14 mouse cellular contexts compared by ENCODE assay signal in genomic region chr11:55608524-55608920, GRCm38 (mm10). TPM values are rescaled to one million over a fixed set of nuclear protein-coding genes. Genes with fewer than 3 reads are reported as not detected.
DNase-seq lines count a peak whose midpoint lies in the region; ATAC-seq lines count a peak whose summit lies in the region.
"Had no signal": no experiment of that assay in that cellular context is flagged by ENCODE, and none has a peak within 500 bp of the region (broad histone marks: within the 10 kb centered on the region; RNA-seq: fewer than 3 reads in every experiment).

No protein-coding gene starts in this region.

- 2% methylated on average over 12 of the region's 12 CpGs for WGBS in forebrain, embryonic 13.5 days
- WGBS in midbrain, embryonic 12.5 days: 2% methylated on average over 12 of the region's 12 CpGs

- H3K4me3 ChIP-seq in forebrain, embryonic 13.5 days: peak overlapping the region; percentile 41
- peak overlapping the region; percentile 42 for H3K4me3 ChIP-seq in midbrain, embryonic 12.5 days
- H3K4me3 ChIP-seq: heart, embryonic 10.5 days; kidney, embryonic 15.5 days had no signal

- peak; percentile 6 for DNase-seq in right cerebral cortex, adult 18-20 months
- no peak for DNase-seq in right cerebral cortex, postnatal 14 days
- no peak for DNase-seq in gastrocnemius, postnatal 10 days
- no peak for DNase-seq in urinary bladder, postnatal 25 days (ENCODE audit: low spot score)
- DNase-seq in thymus, postnatal 0 days (ENCODE audit: low spot score): no peak
- DNase-seq: lung, postnatal 14 days had no signal

- H3K9me3 ChIP-seq in forebrain, embryonic 13.5 days (replicated peaks): no peaks in the 10 kb centered on the region
- H3K9me3 ChIP-seq in midbrain, embryonic 12.5 days: no peaks in the 10 kb centered on the region
- H3K9me3 ChIP-seq: heart, embryonic 10.5 days; kidney, embryonic 15.5 days had no signal

- no peak overlapping the region for H3K27ac ChIP-seq in forebrain, embryonic 13.5 days
- no peak overlapping the region for H3K27ac ChIP-seq in midbrain, embryonic 12.5 days (replicated peaks)
- H3K27ac ChIP-seq: heart, embryonic 10.5 days; kidney, embryonic 15.5 days had no signal

- no peak overlapping the region for H3K9ac ChIP-seq in forebrain, embryonic 13.5 days
- H3K9ac ChIP-seq in midbrain, embryonic 12.5 days (replicated peaks): 0 out of 2 replicates have a peak overlapping the region, but pooled peaks have one; percentile 16
- H3K9ac ChIP-seq: kidney, embryonic 15.5 days had no signal

- H3K4me2 ChIP-seq in forebrain, embryonic 13.5 days: peak overlapping the region; percentile 67
- peak overlapping the region; percentile 61 for H3K4me2 ChIP-seq in midbrain, embryonic 12.5 days (replicated peaks)

- H3K27me3 ChIP-seq in forebrain, embryonic 13.5 days: peaks cover 63% of the 10 kb centered on the region
- peaks cover 63% of the 10 kb centered on the region for H3K27me3 ChIP-seq in midbrain, embryonic 12.5 days

- H3K36me3 ChIP-seq in forebrain, embryonic 13.5 days (ENCODE audit: poor library complexity, severe bottlenecking): no peaks in the 10 kb centered on the region
- H3K36me3 ChIP-seq in midbrain, embryonic 12.5 days: no peaks in the 10 kb centered on the region
- H3K36me3 ChIP-seq: G1E; heart, embryonic 10.5 days; kidney, embryonic 15.5 days had no signal

- peaks cover 10% of the 10 kb centered on the region; the same call in 1 of the 2 replicates for H3K4me1 ChIP-seq in forebrain, embryonic 13.5 days
- H3K4me1 ChIP-seq in midbrain, embryonic 12.5 days: peaks cover 6% of the 10 kb centered on the region; the same call in 1 of the 2 replicates

- 0 out of 2 replicates have a peak, but pooled peaks have one; percentile 33 for ATAC-seq in forebrain, embryonic 13.5 days
- no peak for ATAC-seq in midbrain, embryonic 12.5 days (ENCODE audit: low FRiP score, low read depth)
- no peak for ATAC-seq in megakaryocyte-erythroid progenitor cell, adult 5-6 weeks (replicated peaks; ENCODE audit: low FRiP score, low TSS enrichment, poor library complexity, severe bottlenecking)

RNA-seq across cellular contexts. Expression of gene Glra1, which starts 0.5 kb away (rescaled TPM):
- polyA plus RNA-seq in forebrain, embryonic 13.5 days (2015; fragmentation: Nextera tagmentation; extraction: Ambion mirVana): not detected in 2 replicates
- not detected in 2 replicates for polyA plus RNA-seq in midbrain, embryonic 12.5 days (2016; fragmentation: Nextera tagmentation; extraction: Ambion mirVana)
- not detected in 2 replicates for total RNA-seq in megakaryocyte-erythroid progenitor cell, adult 5-6 weeks (2014; fragmentation: Nextera tagmentation)
- total RNA-seq in megakaryocyte-erythroid progenitor cell, adult 5-6 weeks (2017): not detected in 2 replicates
- not detected for total RNA-seq in gastrocnemius, postnatal 10 days (2021)
- not detected in 2 replicates for polyA plus RNA-seq in thymus, postnatal 0 days (2015; fragmentation: Nextera tagmentation; extraction: Ambion mirVana)
- total RNA-seq: adrenal gland, postnatal 36 days had no signal
- polyA plus RNA-seq: G1E; heart, embryonic 10.5 days; kidney, embryonic 15.5 days; limb, embryonic 11.5 days had no signal
